Comparison of ENCODE assay signal across 8 mouse cellular contexts in genomic region chr8:106150653-106151000, GRCm38 (mm10). TPM values are rescaled to one million over a fixed set of nuclear protein-coding genes. Genes with fewer than 3 reads are reported as not detected.
A peak's percentile ranks its signal among the peaks of the same experiment; 100 is the strongest.
DNase-seq lines count a peak whose midpoint lies in the region; ATAC-seq lines count a peak whose summit lies in the region.

No protein-coding gene starts in this region.

- no peaks in the 10 kb centered on the region; the same call in 1 of the 2 replicates for H3K36me3 ChIP-seq in kidney, embryonic 16.5 days (ENCODE audit: insufficient read depth, low read length)
- no peaks in the 10 kb centered on the region for H3K36me3 ChIP-seq in embryonic facial prominence, embryonic 11.5 days (replicated peaks; ENCODE audit: control insufficient read depth, insufficient read depth, low read depth, low read length)
- no peaks in the 10 kb centered on the region for H3K36me3 ChIP-seq in intestine, embryonic 15.5 days
- no peaks in the 10 kb centered on the region for H3K36me3 ChIP-seq in midbrain, embryonic 16.5 days (ENCODE audit: control insufficient read depth, insufficient read depth, low read length)

- peak overlapping the region; percentile 94 for H3K4me3 ChIP-seq in kidney, embryonic 16.5 days (ENCODE audit: low read length)
- peak overlapping the region; percentile 64 for H3K4me3 ChIP-seq in embryonic facial prominence, embryonic 11.5 days (ENCODE audit: low read depth, low read length)
- peak overlapping the region; percentile 64 for H3K4me3 ChIP-seq in intestine, embryonic 15.5 days (replicated peaks)
- H3K4me3 ChIP-seq in midbrain, embryonic 16.5 days (ENCODE audit: low read depth, low read length), result peak overlapping the region; percentile 87

- H3K4me2 ChIP-seq in kidney, embryonic 16.5 days (replicated peaks; ENCODE audit: low read depth, low read length), result peak overlapping the region; percentile 82
- peak overlapping the region; percentile 67 for H3K4me2 ChIP-seq in embryonic facial prominence, embryonic 11.5 days (ENCODE audit: low read depth, low read length)
- peak overlapping the region; percentile 72 for H3K4me2 ChIP-seq in intestine, embryonic 15.5 days (replicated peaks)
- H3K4me2 ChIP-seq in midbrain, embryonic 16.5 days (ENCODE audit: low read length), result peak overlapping the region; percentile 86

- DNase-seq in kidney, postnatal 14 days, result no peak
- no peak for DNase-seq in embryonic facial prominence, embryonic 11.5 days (ENCODE audit: low spot score)
- DNase-seq in gastrocnemius, postnatal 4 days (ENCODE audit: low spot score in 2 of 2), result no peak
- DNase-seq in gastrocnemius, adult 8-10 months (ENCODE audit: low spot score in 2 of 2), result no peak
- DNase-seq in B cell, adult 2 months, result no peak

- ATAC-seq in kidney, embryonic 16.5 days (ENCODE audit: low FRiP score, low TSS enrichment), result no peak
- no peak for ATAC-seq in embryonic facial prominence, embryonic 11.5 days (replicated peaks; ENCODE audit: insufficient number of reproducible peaks, low FRiP score, low TSS enrichment, low read depth)
- no peak for ATAC-seq in intestine, embryonic 15.5 days
- ATAC-seq in midbrain, embryonic 16.5 days, result peak; percentile 23

- no peaks in the 10 kb centered on the region for H3K9me3 ChIP-seq in kidney, embryonic 16.5 days (ENCODE audit: low read length)
- H3K9me3 ChIP-seq in embryonic facial prominence, embryonic 11.5 days (replicated peaks; ENCODE audit: control insufficient read depth, low read length), result no peaks in the 10 kb centered on the region
- no peaks in the 10 kb centered on the region for H3K9me3 ChIP-seq in intestine, embryonic 15.5 days
- no peaks in the 10 kb centered on the region for H3K9me3 ChIP-seq in midbrain, embryonic 16.5 days (replicated peaks; ENCODE audit: control insufficient read depth, low read length, poor library complexity, severe bottlenecking)

- H3K9ac ChIP-seq in kidney, embryonic 16.5 days (replicated peaks; ENCODE audit: low read length), result peak overlapping the region; percentile 82
- H3K9ac ChIP-seq in embryonic facial prominence, embryonic 11.5 days (replicated peaks; ENCODE audit: low read length), result peak overlapping the region; percentile 69
- peak overlapping the region; percentile 54 for H3K9ac ChIP-seq in intestine, embryonic 15.5 days
- peak overlapping the region; percentile 89 for H3K9ac ChIP-seq in midbrain, embryonic 16.5 days (ENCODE audit: low read depth, low read length)

- H3K4me1 ChIP-seq in kidney, embryonic 16.5 days (ENCODE audit: insufficient read depth, low read length), result peaks cover 18% of the 10 kb centered on the region
- H3K4me1 ChIP-seq in embryonic facial prominence, embryonic 11.5 days (ENCODE audit: control insufficient read depth, insufficient read depth, low read length), result no peaks in the 10 kb centered on the region
- peaks cover 6% of the 10 kb centered on the region; the same call in 1 of the 2 replicates for H3K4me1 ChIP-seq in intestine, embryonic 15.5 days (replicated peaks)
- peaks cover 19% of the 10 kb centered on the region for H3K4me1 ChIP-seq in midbrain, embryonic 16.5 days (ENCODE audit: control insufficient read depth, insufficient read depth, low read length)

- H3K27ac ChIP-seq in kidney, embryonic 16.5 days (ENCODE audit: low read length), result peak overlapping the region; percentile 63; the same call in 1 of the 2 replicates
- no peak overlapping the region for H3K27ac ChIP-seq in embryonic facial prominence, embryonic 11.5 days (replicated peaks; ENCODE audit: low read depth, low read length)
- no peak overlapping the region for H3K27ac ChIP-seq in intestine, embryonic 15.5 days
- peak overlapping the region; percentile 51 for H3K27ac ChIP-seq in midbrain, embryonic 16.5 days (ENCODE audit: low read length)

- WGBS in kidney, embryonic 16.5 days, result 18% methylated on average over 8 of the region's 8 CpGs
- 18% methylated on average over 8 of the region's 8 CpGs for WGBS in embryonic facial prominence, embryonic 11.5 days
- 18% methylated on average over 8 of the region's 8 CpGs for WGBS in intestine, embryonic 15.5 days
- 19% methylated on average over 8 of the region's 8 CpGs for WGBS in midbrain, embryonic 16.5 days

- H3K27me3 ChIP-seq in kidney, embryonic 16.5 days (ENCODE audit: insufficient read depth, low read length), result no peaks in the 10 kb centered on the region
- H3K27me3 ChIP-seq in embryonic facial prominence, embryonic 11.5 days (ENCODE audit: control insufficient read depth, insufficient read depth, low read length), result no peaks in the 10 kb centered on the region
- no peaks in the 10 kb centered on the region for H3K27me3 ChIP-seq in intestine, embryonic 15.5 days (replicated peaks)
- H3K27me3 ChIP-seq in midbrain, embryonic 16.5 days (ENCODE audit: control insufficient read depth, insufficient read depth, low read depth, low read length), result no peaks in the 10 kb centered on the region

RNA-seq across cellular contexts. Expression of gene Pla2g15, which starts 0.4 kb away (rescaled TPM):
- polyA plus RNA-seq in kidney, embryonic 16.5 days (2015; fragmentation: Nextera tagmentation; extraction: Ambion mirVana), result 14.9 and 15.6 TPM in 2 replicates
- polyA plus RNA-seq in embryonic facial prominence, embryonic 11.5 days (2014; fragmentation: Nextera tagmentation; extraction: Ambion mirVana), result 6.6 and 8.7 TPM in 2 replicates
- polyA plus RNA-seq in intestine, embryonic 15.5 days (2015; fragmentation: Nextera tagmentation; extraction: Ambion mirVana), result 10.2 and 10.7 TPM in 2 replicates
- polyA plus RNA-seq in midbrain, embryonic 16.5 days (2015; fragmentation: Nextera tagmentation; extraction: Ambion mirVana), result 24.5 and 25.2 TPM in 2 replicates
- total RNA-seq in gastrocnemius, postnatal 4 days (2021), result 1 to 10 TPM; 8.6 to 8.9 TPM
- total RNA-seq in gastrocnemius, adult 8-10 months (2022), result 1 to 10 TPM; 3.3 to 5.6 (median 4.0) TPM

RNA-seq across cellular contexts. Expression of gene Esrp2, which starts 13.9 kb away (rescaled TPM):
- 24.3 and 28.5 TPM in 2 replicates for polyA plus RNA-seq in kidney, embryonic 16.5 days (2015; fragmentation: Nextera tagmentation; extraction: Ambion mirVana)
- polyA plus RNA-seq in embryonic facial prominence, embryonic 11.5 days (2014; fragmentation: Nextera tagmentation; extraction: Ambion mirVana), result 4.1 and 6.7 TPM in 2 replicates
- 30.2 and 32.7 TPM in 2 replicates for polyA plus RNA-seq in intestine, embryonic 15.5 days (2015; fragmentation: Nextera tagmentation; extraction: Ambion mirVana)
- polyA plus RNA-seq in midbrain, embryonic 16.5 days (2015; fragmentation: Nextera tagmentation; extraction: Ambion mirVana), result 0.14 and 0.29 TPM in 2 replicates
- under 1 TPM in 1 of 2 experiments, not detected in 1; 0.18 TPM for total RNA-seq in gastrocnemius, postnatal 4 days (2021)
- not detected for total RNA-seq in gastrocnemius, adult 8-10 months (2022)

RNA-seq across cellular contexts. Expression of gene Slc7a6, which starts 18.0 kb away (rescaled TPM):
- polyA plus RNA-seq in kidney, embryonic 16.5 days (2015; fragmentation: Nextera tagmentation; extraction: Ambion mirVana), result 49.9 and 52.4 TPM in 2 replicates
- polyA plus RNA-seq in embryonic facial prominence, embryonic 11.5 days (2014; fragmentation: Nextera tagmentation; extraction: Ambion mirVana), result 82.4 and 90.9 TPM in 2 replicates
- polyA plus RNA-seq in intestine, embryonic 15.5 days (2015; fragmentation: Nextera tagmentation; extraction: Ambion mirVana), result 34.4 and 37.9 TPM in 2 replicates
- polyA plus RNA-seq in midbrain, embryonic 16.5 days (2015; fragmentation: Nextera tagmentation; extraction: Ambion mirVana), result 41.8 and 53.5 TPM in 2 replicates
- total RNA-seq in gastrocnemius, postnatal 4 days (2021), result 10 to 100 TPM; 10.5 to 11.5 TPM
- 10 to 100 TPM in 2 of 4 experiments, 1 to 10 TPM in 2; 7.2 to 11.4 (median 9.3) TPM for total RNA-seq in gastrocnemius, adult 8-10 months (2022)

Comparison
In these comparisons a context has a peak if more than half of its experiments do, and no peak if none do; other contexts are left out.
1. H3K27ac ChIP-seq: peak in kidney, embryonic 16.5 days (single experiment) and midbrain, embryonic 16.5 days (single experiment); none in embryonic facial prominence, embryonic 11.5 days (single experiment) and intestine, embryonic 15.5 days (single experiment).
2. Peak in every context shown above with its lines, with median percentiles within 50 percentile points of each other: H3K4me2 ChIP-seq, H3K4me3 ChIP-seq and H3K9ac ChIP-seq.